Mouse (Mus musculus) liver, embryonic 16.5 days (tissue): Measurements from ENCODE around the gene Pipox. TPM values are rescaled to one million over a fixed set of nuclear protein-coding genes. Genes with fewer than 3 reads are reported as not detected.

Source experiments
- ATAC-seq: fragments of 200-750 bp; cut with Nextera tagmentation; 2 replicates; pipeline ENCODE4 v1.8.0; 2017; ENCODE audit warnings: low read depth, mild to moderate bottlenecking, moderate number of reproducible peaks, moderate library complexity
- H3K27ac ChIP-seq: fragments of 300-500 bp; sonication (generic); 2 replicates; pipeline ENCODE4 v1.5.1; 2014; ENCODE audit warnings: mild to moderate bottlenecking, low read length
- H3K27me3 ChIP-seq: fragments of 300-500 bp; sonication (generic); 2 replicates; pipeline ENCODE4 v1.6.1; 2014; ENCODE audit warnings: low read depth, low read length, mixed read lengths; ENCODE audit not compliant: control insufficient read depth, insufficient read depth
- H3K36me3 ChIP-seq: fragments of 300-500 bp; sonication (generic); 2 replicates; pipeline ENCODE4 v1.6.1; 2014; ENCODE audit warnings: mild to moderate bottlenecking; ENCODE audit not compliant: control insufficient read depth, insufficient read depth
- H3K4me1 ChIP-seq: fragments of 300-500 bp; sonication (generic); 2 replicates; pipeline ENCODE4 v1.6.1; 2014; ENCODE audit warnings: low read depth, low read length, mixed read lengths; ENCODE audit not compliant: control insufficient read depth
- H3K4me2 ChIP-seq: fragments of 300-500 bp; sonication (generic); 2 replicates; pipeline ENCODE4 v1.6.1; 2014; ENCODE audit warnings: low read depth, low read length, mixed read lengths
- H3K4me3 ChIP-seq: fragments of 300-500 bp; sonication (generic); 2 replicates; pipeline ENCODE4 v1.5.1; 2014; ENCODE audit warnings: low read depth, mild to moderate bottlenecking, low read length
- H3K9ac ChIP-seq: fragments of 300-500 bp; sonication (generic); 2 replicates; pipeline ENCODE4 v1.6.1; 2014; ENCODE audit warnings: low read depth, low read length
- H3K9me3 ChIP-seq: fragments of 300-500 bp; sonication (generic); replicated peaks from 2 replicates; pipeline ENCODE4 v1.6.1; 2016; ENCODE audit warnings: low read length; ENCODE audit not compliant: control insufficient read depth
- WGBS: fragments of 180-500 bp; shearing (Covaris S2); extraction: QIAGEN DNeasy Blood & Tissue Kit; methylation state at CpG from one replicate; pipeline ENCODE4 v1.1.7; 2014; ENCODE audit not compliant: insufficient replicate concordance; 5-methylcytosine and 5-hydroxymethylcytosine counted together
- polyA plus RNA-seq: library from polyadenylated mRNA; unstranded; fragments of >200 nt; fragmentation: Nextera tagmentation; extraction: Ambion mirVana; gene quantifications from 2 replicates; pipeline ENCODE4 v1.2.1, GENCODE M21; 2015

The Pipox gene
- polyA plus RNA-seq, 1 experiment from 2014 or later = 43.8 TPM

GRCm38 (mm10) chr11:77890648-77891258 lies 3.1 kb downstream of the Pipox start:
- WGBS = 41% methylated on average over 2 of the region's 2 CpGs
- no peak overlapping the region for H3K27ac ChIP-seq
- no peak overlapping the region for H3K4me2 ChIP-seq
- no peak overlapping the region for H3K9ac ChIP-seq
- peaks cover 3% of the 10 kb centered on the region; the same call in 1 of the 2 replicates for H3K27me3 ChIP-seq
- peaks cover 3% of the 10 kb centered on the region; the same call in 1 of the 2 replicates for H3K4me1 ChIP-seq
- no peaks in the 10 kb centered on the region for H3K36me3 ChIP-seq
- ATAC-seq = no peak
- H3K9me3 ChIP-seq = no peaks in the 10 kb centered on the region
- H3K4me3 ChIP-seq = no peak overlapping the region

DNA sequence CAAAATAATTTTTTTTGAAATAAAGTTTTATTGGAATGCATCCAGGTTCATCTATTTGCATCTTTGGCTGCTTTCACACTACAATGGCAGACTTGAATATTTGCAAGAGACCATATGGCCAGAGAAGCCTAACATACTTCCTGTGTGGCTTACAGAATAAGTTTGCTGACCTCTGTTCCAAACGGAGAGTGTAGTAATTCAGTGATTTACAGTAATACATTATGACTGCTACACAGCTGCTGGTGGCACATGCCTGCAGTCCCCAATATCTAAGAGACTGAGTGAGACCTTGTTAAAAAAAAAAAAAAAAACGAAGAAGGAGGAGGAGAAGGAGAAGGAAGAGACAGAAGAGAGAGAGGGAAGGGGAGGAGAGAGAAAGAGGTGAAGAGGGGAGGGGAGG lies 4.4 kb downstream of the Pipox start:
- Histone ChIP-seq H3K4me3 (no peak overlapping the region), H3K9me3 (no peaks in the 10 kb centered on the region), H3K4me2 (no peak overlapping the region), H3K27me3 (peaks cover 3% of the 10 kb centered on the region; the same call in 1 of the 2 replicates), H3K9ac (no peak overlapping the region), H3K27ac (no peak overlapping the region), H3K4me1 (no peaks in the 10 kb centered on the region; the same call in 1 of the 2 replicates), H3K36me3 (no peaks in the 10 kb centered on the region)
- ATAC-seq = no peak
- WGBS = 3% methylated on average over 1 of the region's 2 CpGs

DNA sequence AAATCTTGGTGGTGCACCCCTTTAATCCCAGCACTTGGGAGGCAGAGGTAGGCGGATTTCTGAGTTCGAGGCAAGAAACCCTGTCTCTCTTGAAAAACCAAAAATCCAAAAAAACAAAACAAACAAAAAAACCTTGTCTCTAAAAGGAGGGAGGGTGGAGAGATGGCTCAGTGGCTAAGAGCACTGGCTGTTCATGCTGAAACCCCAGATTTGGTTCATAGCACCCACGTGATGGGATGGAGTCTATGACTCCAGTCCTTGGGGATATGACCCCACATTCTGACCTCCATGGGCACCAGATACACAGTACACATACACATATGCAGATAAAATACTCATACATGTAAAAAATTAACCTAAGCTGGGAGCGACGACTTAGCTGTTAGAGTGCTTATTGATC lies 5.0 kb downstream of the Pipox start:
- H3K27ac ChIP-seq = no peak overlapping the region
- H3K4me2 ChIP-seq = no peak overlapping the region
- H3K9ac ChIP-seq = no peak overlapping the region
- WGBS = 53% methylated on average over 5 of the region's 5 CpGs
- no peaks in the 10 kb centered on the region for H3K36me3 ChIP-seq
- no peak overlapping the region for H3K4me3 ChIP-seq
- H3K9me3 ChIP-seq = no peaks in the 10 kb centered on the region
- H3K4me1 ChIP-seq = no peaks in the 10 kb centered on the region; the same call in 1 of the 2 replicates
- no peak for ATAC-seq
- peaks cover 3% of the 10 kb centered on the region; the same call in 1 of the 2 replicates for H3K27me3 ChIP-seq

- no peak for ATAC-seq
- no peaks in the 10 kb centered on the region; the same call in 1 of the 2 replicates for H3K4me1 ChIP-seq
- H3K36me3 ChIP-seq = no peaks in the 10 kb centered on the region
- H3K4me3 ChIP-seq = no peak overlapping the region
- H3K4me2 ChIP-seq = no peak overlapping the region
- 22% methylated on average over 17 of the region's 17 CpGs for WGBS
- no peaks in the 10 kb centered on the region for H3K27me3 ChIP-seq
- H3K9me3 ChIP-seq = no peaks in the 10 kb centered on the region
- no peak overlapping the region for H3K9ac ChIP-seq
- no peak overlapping the region for H3K27ac ChIP-seq
Observed at GRCm38 (mm10) chr11:77887373-77887960, 6.4 kb downstream of the Pipox start.

DNA sequence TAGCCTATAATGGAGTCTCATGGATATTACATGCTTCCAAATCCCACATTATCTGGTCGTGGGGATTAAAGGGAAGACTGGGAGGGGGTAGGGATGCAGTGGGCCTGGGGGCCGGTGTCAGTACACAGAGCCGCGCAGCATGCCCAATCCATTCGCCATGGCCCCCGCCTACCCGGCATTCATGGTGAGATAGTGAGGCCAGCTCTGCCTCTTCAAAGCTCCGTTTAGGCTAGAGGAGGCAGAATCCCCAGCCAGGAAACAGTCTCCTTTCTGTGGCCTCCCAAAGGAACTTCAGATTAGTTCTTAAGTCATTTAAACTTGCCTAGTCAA lies 8.7 kb downstream of the Pipox start:
- H3K9ac ChIP-seq = no peak overlapping the region
- no peak overlapping the region for H3K4me2 ChIP-seq
- WGBS = 52% methylated on average over 8 of the region's 8 CpGs
- ATAC-seq = no peak
- H3K27ac ChIP-seq = no peak overlapping the region
- H3K4me1 ChIP-seq = no peaks in the 10 kb centered on the region
- H3K4me3 ChIP-seq = no peak overlapping the region
- no peaks in the 10 kb centered on the region for H3K36me3 ChIP-seq
- H3K9me3 ChIP-seq = no peaks in the 10 kb centered on the region
- no peaks in the 10 kb centered on the region for H3K27me3 ChIP-seq

DNA sequence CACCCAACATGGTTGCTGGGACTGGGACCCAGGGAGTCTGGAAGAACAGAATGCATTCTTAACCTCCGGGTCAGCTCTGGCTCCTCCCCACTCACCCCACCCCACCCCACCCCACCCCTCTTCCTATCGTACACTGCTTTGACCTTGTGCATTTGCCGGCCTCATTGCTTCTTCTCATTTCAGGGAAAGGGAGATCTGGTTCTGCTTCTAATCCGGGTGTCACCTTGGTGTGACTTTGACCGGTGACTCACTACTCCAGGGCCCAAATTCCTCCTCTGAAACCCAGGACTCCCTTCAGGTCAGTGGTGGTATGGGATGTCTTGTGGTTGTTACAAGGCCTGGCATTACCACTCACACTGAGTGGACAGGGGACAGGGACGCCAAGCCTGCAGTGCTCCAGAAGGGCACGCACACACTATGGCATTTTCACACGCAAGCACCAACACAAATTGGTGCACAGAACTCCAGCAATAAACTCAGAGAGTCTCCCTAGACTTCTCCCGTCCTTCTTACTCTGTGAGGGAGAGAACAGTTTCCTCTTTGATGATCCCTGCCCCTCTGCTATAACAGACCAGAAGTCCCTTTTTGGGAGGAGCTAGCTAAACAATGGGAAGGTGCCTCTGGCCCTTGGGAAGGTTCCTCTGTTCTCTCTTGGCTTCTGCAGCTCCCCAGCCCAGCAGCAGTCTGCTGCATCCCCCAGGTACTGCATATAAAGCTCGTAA lies 9.2 kb downstream of the Pipox start:
- no peak overlapping the region for H3K4me2 ChIP-seq
- no peaks in the 10 kb centered on the region for H3K27me3 ChIP-seq
- H3K36me3 ChIP-seq = no peaks in the 10 kb centered on the region
- no peak overlapping the region for H3K4me3 ChIP-seq
- no peaks in the 10 kb centered on the region for H3K9me3 ChIP-seq
- no peak for ATAC-seq
- 38% methylated on average over 10 of the region's 10 CpGs for WGBS
- no peaks in the 10 kb centered on the region for H3K4me1 ChIP-seq
- no peak overlapping the region for H3K9ac ChIP-seq
- H3K27ac ChIP-seq = no peak overlapping the region

DNA sequence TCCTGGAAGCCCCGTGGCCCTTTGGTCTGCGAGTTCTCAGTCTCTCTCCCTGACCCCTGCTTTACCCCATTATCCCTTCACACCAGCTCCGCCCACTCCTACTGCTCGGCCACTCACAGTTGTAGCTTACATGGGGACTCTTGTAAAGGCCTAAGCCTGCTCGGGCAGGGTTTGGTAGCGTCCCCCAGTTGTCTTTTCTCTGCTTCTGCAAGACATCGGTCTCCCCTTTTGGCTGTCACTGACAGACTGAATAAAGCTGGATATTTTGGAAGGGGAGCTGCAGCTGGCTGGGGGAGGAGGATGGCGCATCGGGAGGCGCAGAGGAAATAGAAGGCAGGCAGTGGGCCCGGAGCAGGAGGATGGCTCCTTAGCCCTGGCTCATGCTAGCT lies 17.1 kb downstream of the Pipox start:
- no peak overlapping the region for H3K27ac ChIP-seq
- no peaks in the 10 kb centered on the region; the same call in 1 of the 2 replicates for H3K4me1 ChIP-seq
- H3K4me3 ChIP-seq = no peak overlapping the region
- no peak overlapping the region for H3K4me2 ChIP-seq
- H3K9ac ChIP-seq = no peak overlapping the region
- ATAC-seq = no peak
- WGBS = 55% methylated on average over 11 of the region's 11 CpGs
- 0 out of 2 replicates have a peak, but pooled peaks cover 3% of the 10 kb centered on the region for H3K27me3 ChIP-seq
- no peaks in the 10 kb centered on the region for H3K36me3 ChIP-seq
- no peaks in the 10 kb centered on the region for H3K9me3 ChIP-seq

- WGBS = 29% methylated on average over 26 of the region's 26 CpGs
- ATAC-seq = no peak
Observed at GRCm38 (mm10) chr11:77875847-77876759, 17.8 kb downstream of the Pipox start.

More at GRCm38 (mm10) chr11:77875847-77876759, 17.8 kb downstream of the Pipox start:
- H3K9me3 ChIP-seq = no peaks in the 10 kb centered on the region
- 0 out of 2 replicates have a peak, but pooled peaks cover 3% of the 10 kb centered on the region for H3K27me3 ChIP-seq
- no peak overlapping the region for H3K27ac ChIP-seq
- no peaks in the 10 kb centered on the region for H3K36me3 ChIP-seq
- H3K9ac ChIP-seq = no peak overlapping the region
- H3K4me3 ChIP-seq = no peak overlapping the region
- H3K4me2 ChIP-seq = no peak overlapping the region
- H3K4me1 ChIP-seq = no peaks in the 10 kb centered on the region; the same call in 1 of the 2 replicates
